Mouse (Mus musculus) CH12.LX (cell line): ENCODE results near the gene Ackr4. TPM values are rescaled to one million over a fixed set of nuclear protein-coding genes. Genes with fewer than 3 reads are reported as not detected.

ENCODE experiments used
- DNase-seq: peaks from one replicate; pipeline ENCODE4 v3.0.0-alpha.2; 2013; ENCODE audit errors: extremely low read depth
- H3K27ac ChIP-seq: 2 replicates; pipeline ENCODE4 v1.5.1; 2012; ENCODE audit warnings: low read depth, mild to moderate bottlenecking, control low read depth, moderate library complexity; ENCODE audit not compliant: insufficient read depth
- H3K27me3 ChIP-seq: replicated peaks from 2 replicates; pipeline ENCODE3; 2012; ENCODE audit warnings: inconsistent platforms
- H3K36me3 ChIP-seq, 2 experiments: replicated peaks in 1 of 2; 2 replicates each; pipeline versions ENCODE3 to v1.6.1; 2012; ENCODE audit warnings: inconsistent platforms in 1 of 2, low read length in 1 of 2, mild to moderate bottlenecking in 1 of 2, mixed read lengths in 1 of 2, moderate library complexity in 1 of 2; ENCODE audit not compliant: control insufficient read depth in 1 of 2, insufficient read depth in 1 of 2
- H3K4me1 ChIP-seq, 2 experiments: 2 replicates each; pipeline ENCODE4 v1.6.1; 2012; ENCODE audit warnings: inconsistent platforms in 1 of 2, moderate library complexity in 1 of 2; ENCODE audit not compliant: insufficient read depth in 2 of 2, control insufficient read depth in 1 of 2
- H3K4me2 ChIP-seq: 2 replicates; pipeline ENCODE4 v1.6.1; 2012; ENCODE audit warnings: low read depth, mild to moderate bottlenecking, control low read depth; ENCODE audit not compliant: poor library complexity, insufficient read depth, severe bottlenecking
- H3K4me3 ChIP-seq, 3 experiments: fragments of 150-350 bp in 1 of 3; sonication (generic) in 1 of 3; replicated peaks in 1 of 3; 2 replicates each; pipeline versions ENCODE3 to v1.5.1; 2011 to 2012; ENCODE audit warnings: low read depth in 2 of 3, low read length in 2 of 3, mild to moderate bottlenecking in 2 of 3, moderate library complexity in 2 of 3, control low read depth in 1 of 3, improper control_type of control experiment in 1 of 3, inconsistent platforms in 1 of 3, mixed read lengths in 1 of 3; ENCODE audit not compliant: poor library complexity in 1 of 3
- H3K79me2 ChIP-seq: replicated peaks from 2 replicates; pipeline ENCODE4 v1.6.1; 2012; ENCODE audit warnings: mild to moderate bottlenecking, moderate library complexity; ENCODE audit not compliant: control insufficient read depth, poor library complexity, insufficient read depth, severe bottlenecking; ENCODE audit errors: extremely low read depth
- H3K9ac ChIP-seq: 2 replicates; pipeline ENCODE4 v1.6.1; 2012; ENCODE audit warnings: low read depth, mild to moderate bottlenecking, control low read depth, moderate library complexity; ENCODE audit not compliant: insufficient read depth
- H3K9me3 ChIP-seq: replicated peaks from 2 replicates; pipeline ENCODE3; 2012; ENCODE audit warnings: low read length, inconsistent platforms, mixed read lengths
- CHD1 ChIP-seq: IDR thresholded peaks from 2 replicates; pipeline ENCODE4 v1.6.1; 2012; ENCODE audit warnings: low read depth, low read length, improper control_type of control experiment, inconsistent platforms
- ELF1 ChIP-seq: IDR thresholded peaks from 2 replicates; pipeline ENCODE4 v1.6.1; 2014; ENCODE audit warnings: low read depth, mild to moderate bottlenecking, inconsistent platforms, low read length, improper control_type of control experiment
- EP300 ChIP-seq: IDR thresholded peaks from 2 replicates; pipeline ENCODE4 v1.6.1; 2011; ENCODE audit warnings: low read length, improper control_type of control experiment
- ETS1 ChIP-seq: conservative IDR thresholded peaks from 2 replicates; pipeline ENCODE4 v1.6.1; 2012; ENCODE audit warnings: low read depth, mild to moderate bottlenecking, inconsistent platforms, low read length, improper control_type of control experiment, moderate library complexity
- HCFC1 ChIP-seq: IDR thresholded peaks from 2 replicates; pipeline ENCODE4 v1.6.1; 2012; ENCODE audit warnings: low read depth, mild to moderate bottlenecking, inconsistent platforms, low read length, improper control_type of control experiment
- JUN ChIP-seq: IDR thresholded peaks from 2 replicates; pipeline ENCODE4 v1.6.1; 2011; ENCODE audit warnings: low read depth, mild to moderate bottlenecking, low read length, improper control_type of control experiment, moderate library complexity; ENCODE audit not compliant: insufficient read depth
- MAFK ChIP-seq: IDR thresholded peaks from 2 replicates; pipeline ENCODE4 v1.6.1; 2011; ENCODE audit warnings: low read length, improper control_type of control experiment; ENCODE audit not compliant: insufficient replicate concordance
- MAZ ChIP-seq: IDR thresholded peaks from 2 replicates; pipeline ENCODE4 v1.6.1; 2012; ENCODE audit warnings: low read depth, mild to moderate bottlenecking, inconsistent platforms, low read length, improper control_type of control experiment, moderate library complexity
- MEF2A ChIP-seq: IDR thresholded peaks from 2 replicates; pipeline ENCODE4 v1.6.1; 2014; ENCODE audit warnings: low read depth, mild to moderate bottlenecking, inconsistent platforms, low read length, improper control_type of control experiment, borderline replicate concordance
- MXI1 ChIP-seq: IDR thresholded peaks from 2 replicates; pipeline ENCODE4 v1.6.1; 2011; ENCODE audit warnings: mild to moderate bottlenecking, low read depth, low read length, improper control_type of control experiment
- MYC ChIP-seq: IDR thresholded peaks from 2 replicates; pipeline ENCODE4 v1.6.1; 2011; ENCODE audit warnings: low read depth, mild to moderate bottlenecking, improper control_type of control experiment, low read length
- NELFE ChIP-seq: IDR thresholded peaks from 2 replicates; pipeline ENCODE4 v1.6.1; 2011; ENCODE audit warnings: low read depth, low read length, improper control_type of control experiment
- NRF1 ChIP-seq: IDR thresholded peaks from 2 replicates; pipeline ENCODE4 v1.6.1; 2014; ENCODE audit warnings: low read depth, mild to moderate bottlenecking, inconsistent platforms, low read length, improper control_type of control experiment, moderate library complexity
- RAD21 ChIP-seq: IDR thresholded peaks from 2 replicates; pipeline ENCODE4 v1.6.1; 2011; ENCODE audit warnings: low read depth, mild to moderate bottlenecking, low read length, improper control_type of control experiment, moderate library complexity
- RCOR1 ChIP-seq: conservative IDR thresholded peaks from 2 replicates; pipeline ENCODE4 v1.6.1; 2012; ENCODE audit warnings: low read depth, mild to moderate bottlenecking, inconsistent platforms, low read length, improper control_type of control experiment
- SMC3 ChIP-seq: IDR thresholded peaks from 2 replicates; pipeline ENCODE4 v1.6.1; 2011; ENCODE audit warnings: low read depth, low read length, improper control_type of control experiment
- TBP ChIP-seq: conservative IDR thresholded peaks from 2 replicates; pipeline ENCODE4 v1.6.1; 2011; ENCODE audit warnings: low read depth, low read length, improper control_type of control experiment
- USF1 ChIP-seq: IDR thresholded peaks from 2 replicates; pipeline ENCODE4 v1.6.1; 2014; ENCODE audit warnings: low read depth, mild to moderate bottlenecking, inconsistent platforms, low read length, improper control_type of control experiment
- USF2 ChIP-seq: conservative IDR thresholded peaks from 2 replicates; pipeline ENCODE4 v1.6.1; 2011; ENCODE audit warnings: low read depth, low read length, improper control_type of control experiment
- ZKSCAN1 ChIP-seq: IDR thresholded peaks from 2 replicates; pipeline ENCODE4 v1.6.1; 2012; ENCODE audit warnings: low read depth, inconsistent platforms, low read length, improper control_type of control experiment, borderline replicate concordance
- ZMIZ1 ChIP-seq: IDR thresholded peaks from 2 replicates; pipeline ENCODE4 v1.6.1; 2012; ENCODE audit warnings: low read depth, mild to moderate bottlenecking, inconsistent platforms, low read length, improper control_type of control experiment
- ZNF384 ChIP-seq: IDR thresholded peaks from 2 replicates; pipeline ENCODE4 v1.6.1; 2012; ENCODE audit warnings: low read depth, low read length, improper control_type of control experiment, inconsistent platforms
- dilution Hi-C: fragments of 300-500 bp; cut with MboI; formaldehyde crosslinking; loops from 2 replicates; pipeline ENCODE4 v1.14.3; 2020; ENCODE audit warnings: low sequenced_read_pairs; ENCODE audit not compliant: extremely low pct_unique_long_range_greater_than_20kb, extremely low pct_ligation_motif_present
- in situ Hi-C: fragments of 300-500 bp; cut with MboI; formaldehyde crosslinking; loops from 3 replicates; pipeline ENCODE4 v1.14.3; 2019; ENCODE audit warnings: low sequenced_read_pairs, low pct_ligation_motif_present, low pct_unique_long_range_greater_than_20kb, mixed read lengths
- polyA plus RNA-seq: library from polyadenylated mRNA; unstranded; fragments of >175 nt; gene quantifications from 2 replicates; pipeline ENCODE4 v1.2.1, GENCODE M21; 2012; ENCODE audit warnings: low read depth; ENCODE audit not compliant: insufficient read length
- total RNA-seq, 2 experiments: library from RNA; depleted of rRNA; stranded (reverse); fragments of 300-350 nt in 1 of 2; fragments of >200 nt in 1 of 2; gene quantifications; 2 replicates each; pipeline ENCODE4 v1.2.3; 2012 to 2014

Ackr4 gene
- total and polyA plus RNA-seq, 3 experiments = 0.17 to 0.39 (median 0.33) TPM

DNA sequence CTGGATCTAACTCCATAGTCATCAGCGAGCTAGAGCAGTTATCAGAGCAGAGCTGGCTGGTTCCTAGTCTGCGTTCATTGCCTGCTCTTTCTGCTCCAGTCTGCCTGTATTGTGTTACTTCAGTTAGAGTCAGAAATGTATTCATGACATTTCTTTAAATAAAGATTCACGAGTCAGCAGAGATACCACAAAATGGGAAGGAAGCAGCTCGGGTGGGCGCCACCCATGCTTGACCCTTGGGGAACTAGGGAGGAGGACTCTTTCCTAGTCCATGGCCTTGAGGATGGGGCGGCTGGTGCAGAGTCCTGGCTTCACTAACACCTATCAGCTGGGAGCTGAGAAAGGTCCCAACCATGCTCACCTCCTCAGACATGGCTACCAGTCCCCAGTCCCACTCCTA lies 13.6 kb upstream of the Ackr4 start:
- in situ Hi-C loops = no loop called here
- H3K27me3 ChIP-seq = no peaks in the 10 kb centered on the region
- H3K4me1 ChIP-seq = no peaks in the 10 kb centered on the region
- TF ChIP-seq NRF1 = no peak
- TF ChIP-seq CHD1 = no peak
- no peak for TF ChIP-seq MAFK
- no peak for TF ChIP-seq ZMIZ1
- TF ChIP-seq USF2 = no peak
- TF ChIP-seq MYC = no peak
- no peak for TF ChIP-seq MAZ
- TF ChIP-seq SMC3 = no peak
- no peak for TF ChIP-seq EP300
- no peak for TF ChIP-seq USF1
- no peak for TF ChIP-seq HCFC1
- no peak for TF ChIP-seq ZKSCAN1
- TF ChIP-seq JUN = no peak
- TF ChIP-seq TBP = no peak
- TF ChIP-seq MXI1 = no peak
- no peak for TF ChIP-seq MEF2A
- no peak for TF ChIP-seq NELFE
- TF ChIP-seq RCOR1 = no peak
- peaks cover 4% of the 10 kb centered on the region for H3K9me3 ChIP-seq
- no peak overlapping the region for H3K4me2 ChIP-seq
- no peak for DNase-seq
- dilution Hi-C loops = no loop called here
- H3K36me3 ChIP-seq = no peaks in the 10 kb centered on the region
- H3K79me2 ChIP-seq = no peaks in the 10 kb centered on the region
- H3K27ac ChIP-seq = no peak overlapping the region
- no peak overlapping the region for H3K4me3 ChIP-seq
- H3K9ac ChIP-seq = no peak overlapping the region

DNA sequence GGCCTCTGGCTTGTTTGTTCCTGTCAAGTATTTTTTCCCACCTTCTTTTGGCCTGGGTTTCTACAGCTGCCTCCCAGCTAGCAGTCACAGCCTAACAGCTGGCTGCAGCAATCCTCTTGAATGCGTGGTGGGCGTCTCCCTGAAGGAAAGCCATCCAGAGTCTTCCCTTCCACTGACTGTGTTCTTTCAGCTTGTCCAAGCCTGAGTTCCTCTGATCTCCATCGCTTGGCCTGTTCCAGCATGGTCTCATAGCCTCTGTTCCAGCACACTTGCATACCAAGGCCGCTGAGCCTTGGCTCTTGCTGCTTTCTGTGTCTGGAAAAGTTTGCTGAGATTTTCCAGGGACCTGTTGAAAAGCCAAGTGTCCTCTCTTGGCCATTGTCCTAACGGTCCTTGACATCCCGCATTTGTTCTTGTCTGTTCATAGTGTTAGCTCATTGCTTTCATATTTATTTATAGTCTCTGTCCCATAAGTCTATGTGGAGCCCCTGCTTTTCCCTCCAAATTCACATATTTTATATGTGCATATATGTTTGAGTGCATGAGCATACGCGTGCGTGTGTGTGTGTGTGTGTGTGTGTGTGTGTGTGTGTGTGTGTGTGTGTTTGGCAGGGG lies 3.5 kb upstream of the Ackr4 start:
- H3K4me1 ChIP-seq = peaks cover 2 to 14% of the 10 kb centered on the region in 2 experiments; a peak in 3 of 4 replicates
- no peaks in the 10 kb centered on the region for H3K27me3 ChIP-seq
- H3K36me3 ChIP-seq = peaks cover 0 to 10% of the 10 kb centered on the region in 2 experiments
- TF ChIP-seq RAD21 (no peak), ELF1 (no peak), MAFK (no peak), MXI1 (no peak), ETS1 (no peak), TBP (no peak), ZNF384 (no peak), CHD1 (no peak), MYC (no peak)
- in situ Hi-C loops (no loop called here), dilution Hi-C loops (no loop called here)
- no peaks in the 10 kb centered on the region for H3K79me2 ChIP-seq
- H3K4me2 ChIP-seq = no peak overlapping the region
- no peaks in the 10 kb centered on the region for H3K9me3 ChIP-seq
- no peak overlapping the region for H3K9ac ChIP-seq
- no peak for DNase-seq
- H3K27ac ChIP-seq = no peak overlapping the region
- no peak overlapping the region for H3K4me3 ChIP-seq
